ENCODE assay signal across 10 mouse cellular contexts in genomic region chr9:96506011-96506498, GRCm38 (mm10). TPM values are rescaled to one million over a fixed set of nuclear protein-coding genes. Genes with fewer than 3 reads are reported as not detected.
DNase-seq lines count a peak whose midpoint lies in the region; ATAC-seq lines count a peak whose summit lies in the region.
"Had no signal": no experiment of that assay in that cellular context is flagged by ENCODE, and none has a peak within 500 bp of the region (broad histone marks: within the 10 kb centered on the region; RNA-seq: fewer than 3 reads in every experiment).

No protein-coding gene starts in this region.

- no peaks in the 10 kb centered on the region for H3K36me3 ChIP-seq in hindbrain, embryonic 14.5 days (replicated peaks; ENCODE audit: control insufficient read depth, insufficient read depth)
- no peaks in the 10 kb centered on the region for H3K36me3 ChIP-seq in neural tube, embryonic 15.5 days

- H3K27ac ChIP-seq in hindbrain, embryonic 14.5 days: peak overlapping the region; percentile 55
- H3K27ac ChIP-seq in neural tube, embryonic 15.5 days (replicated peaks): peak overlapping the region; percentile 74

- peak overlapping the region; percentile 7; the same call in 1 of the 2 replicates for H3K4me3 ChIP-seq in hindbrain, embryonic 14.5 days (replicated peaks; ENCODE audit: low read length)
- H3K4me3 ChIP-seq in neural tube, embryonic 15.5 days (replicated peaks): peak overlapping the region; percentile 25

- 10% methylated on average over 10 of the region's 10 CpGs for WGBS in hindbrain, embryonic 14.5 days
- WGBS in neural tube, embryonic 15.5 days: 10% methylated on average over 10 of the region's 10 CpGs

- H3K4me2 ChIP-seq in hindbrain, embryonic 14.5 days (replicated peaks): peak overlapping the region; percentile 50
- peak overlapping the region; percentile 50 for H3K4me2 ChIP-seq in neural tube, embryonic 15.5 days

- H3K9ac ChIP-seq in hindbrain, embryonic 14.5 days: peak overlapping the region; percentile 28; the same call in 1 of the 2 replicates
- H3K9ac ChIP-seq in neural tube, embryonic 15.5 days (replicated peaks): 0 out of 2 replicates have a peak overlapping the region, but pooled peaks have one; percentile 14

- peaks cover 14% of the 10 kb centered on the region for H3K4me1 ChIP-seq in hindbrain, embryonic 14.5 days (replicated peaks; ENCODE audit: control insufficient read depth, insufficient read depth, low read length)
- peaks cover 15% of the 10 kb centered on the region for H3K4me1 ChIP-seq in neural tube, embryonic 15.5 days

- peak; percentile 17 for DNase-seq in left cerebral cortex, adult 11 months (ENCODE audit: low spot score)
- no peak for DNase-seq in left cerebral cortex, postnatal 36 days (ENCODE audit: low spot score in 2 of 2)
- peak; percentile 82 for DNase-seq in embryo, embryonic 10.5 days (ENCODE audit: low spot score)
- peak; percentile 74 for DNase-seq in hindbrain, embryonic 14.5 days (ENCODE audit: low spot score)
- peak; percentile 62 for DNase-seq in left cerebral cortex, postnatal 4 days
- no peak for DNase-seq in spleen, adult 12 weeks (ENCODE audit: low spot score)

- intact Hi-C loops in left cerebral cortex, postnatal 36 days (cut with DNase I): no loop called here
- intact Hi-C loops in left cerebral cortex, postnatal 4 days (cut with DNase I): no loop called here

- H3K9me3 ChIP-seq in hindbrain, embryonic 14.5 days (ENCODE audit: control insufficient read depth, low read length): no peaks in the 10 kb centered on the region
- H3K9me3 ChIP-seq in neural tube, embryonic 15.5 days (replicated peaks): no peaks in the 10 kb centered on the region

- ATAC-seq in hindbrain, embryonic 14.5 days (ENCODE audit: low FRiP score): peak; percentile 88
- peak; percentile 93 for ATAC-seq in neural tube, embryonic 15.5 days (ENCODE audit: low FRiP score)
- no peak for ATAC-seq in erythroblast, adult 5-6 weeks (replicated peaks; ENCODE audit: low FRiP score, poor library complexity, severe bottlenecking)

- no peaks in the 10 kb centered on the region for H3K27me3 ChIP-seq in hindbrain, embryonic 14.5 days (ENCODE audit: control insufficient read depth, insufficient read depth, low read length)
- no peaks in the 10 kb centered on the region for H3K27me3 ChIP-seq in neural tube, embryonic 15.5 days (replicated peaks)

RNA-seq across cellular contexts. Expression of gene Gm28729, which starts 19.0 kb away (rescaled TPM):
- not detected for total RNA-seq in left cerebral cortex, postnatal 36 days (2021)
- polyA plus RNA-seq in hindbrain, embryonic 14.5 days (2014; fragmentation: Nextera tagmentation; extraction: Ambion mirVana): 0.17 and 0.44 TPM in 2 replicates
- under 1 TPM in 1 of 2 experiments, not detected in 1; 0.18 TPM for total RNA-seq in left cerebral cortex, postnatal 4 days (2021)
- polyA plus RNA-seq in neural tube, embryonic 15.5 days (2015; fragmentation: Nextera tagmentation; extraction: Ambion mirVana): not detected in 2 replicates
- not detected in 2 replicates for total RNA-seq in erythroblast, adult 5-6 weeks (2015; ENCODE audit: low replicate concordance)
- not detected in 2 replicates for total RNA-seq in erythroblast, adult 5-6 weeks (2017; ENCODE audit: low replicate concordance)
- total RNA-seq: MEL had no signal
- polyA plus RNA-seq: heart, embryonic 16.5 days had no signal

RNA-seq across cellular contexts. Expression of gene Rnf7, which starts 27.6 kb away (rescaled TPM):
- 10 to 100 TPM; 56.2 to 63.1 TPM for total RNA-seq in left cerebral cortex, postnatal 36 days (2021)
- 250 and 268 TPM in 2 replicates for polyA plus RNA-seq in hindbrain, embryonic 14.5 days (2014; fragmentation: Nextera tagmentation; extraction: Ambion mirVana)
- 10 to 100 TPM; 51.5 to 53.2 TPM for total RNA-seq in left cerebral cortex, postnatal 4 days (2021)
- polyA plus RNA-seq in neural tube, embryonic 15.5 days (2015; fragmentation: Nextera tagmentation; extraction: Ambion mirVana): 215 and 221 TPM in 2 replicates
- 30.1 and 58.8 TPM in 2 replicates for total RNA-seq in erythroblast, adult 5-6 weeks (2015; ENCODE audit: low replicate concordance)
- 10.6 and 18.3 TPM in 2 replicates for total RNA-seq in erythroblast, adult 5-6 weeks (2017; ENCODE audit: low replicate concordance)

Comparison
In these comparisons a context has a peak if more than half of its experiments do, and no peak if none do; other contexts are left out.
1. DNase-seq: peak in left cerebral cortex, adult 11 months (single experiment), embryo, embryonic 10.5 days (single experiment), hindbrain, embryonic 14.5 days (single experiment) and left cerebral cortex, postnatal 4 days (single experiment); none in left cerebral cortex, postnatal 36 days (0 of 2) and spleen, adult 12 weeks (single experiment).